Mouse (Mus musculus): ENCODE measurements around the gene Itgb4. TPM values are rescaled to one million over a fixed set of nuclear protein-coding genes. Genes with fewer than 3 reads are reported as not detected.

Itgb4 gene
- polyA plus RNA-seq, 1 experiment from 2014 or later, result 0.34 TPM

DNA sequence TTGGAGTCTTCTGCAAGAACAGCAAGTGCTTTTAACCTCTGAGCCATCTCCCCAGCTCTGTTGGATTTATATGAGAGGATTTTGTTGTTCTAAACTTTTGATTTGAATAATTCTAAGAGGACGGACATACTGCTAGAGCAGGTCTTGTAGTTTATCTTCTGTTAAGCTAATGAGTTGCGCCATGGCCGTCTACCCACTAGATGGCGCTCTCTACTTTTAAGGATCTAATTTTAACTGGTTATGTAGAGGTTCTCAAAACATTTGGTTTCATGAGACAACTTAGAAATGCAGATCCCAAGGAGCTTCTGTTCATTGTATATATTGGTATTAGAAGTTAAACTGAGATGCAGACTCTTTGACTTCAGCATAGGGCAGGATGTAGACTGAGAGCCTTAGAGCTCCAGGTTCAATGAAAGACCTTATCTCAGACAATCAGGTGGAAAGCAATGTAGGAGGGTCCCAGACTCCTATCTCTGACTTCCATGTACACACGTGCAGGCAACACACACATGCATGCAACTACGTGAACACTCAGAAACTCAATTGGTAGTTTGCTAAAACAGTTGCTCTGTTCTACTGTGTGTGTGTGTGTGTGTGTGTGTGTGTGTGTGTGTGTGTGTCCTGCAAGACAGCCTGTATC lies 34.7 kb upstream of the Itgb4 start:
- H3K4me2 ChIP-seq (ENCODE audit: low read depth, low read length), result no peak overlapping the region
- ATAC-seq (peak; percentile 61; the same call in 1 of the 2 replicates), DNase-seq (peak; percentile 66)
- peaks cover under 1% of the 10 kb centered on the region for H3K4me1 ChIP-seq (ENCODE audit: insufficient read depth)
- H3K9me3 ChIP-seq (ENCODE audit: low read length), result no peaks in the 10 kb centered on the region
- peak; percentile 86 for TF ChIP-seq CTCF (IDR thresholded peaks at IDR 0.05; ENCODE audit: low read depth)
- no peak for TF ChIP-seq EP300 (IDR thresholded peaks at IDR 0.05; ENCODE audit: low read depth)
- H3K4me3 ChIP-seq (ENCODE audit: low read depth, low read length), result no peak overlapping the region
- H3K27ac ChIP-seq (ENCODE audit: low read depth), result no peak overlapping the region
- H3K9ac ChIP-seq (replicated peaks), result no peak overlapping the region
- H3K27me3 ChIP-seq (ENCODE audit: insufficient read depth, low read length), result no peaks in the 10 kb centered on the region
- 22% methylated on average over 6 of the region's 6 CpGs for WGBS (ENCODE audit: insufficient replicate concordance)
- H3K36me3 ChIP-seq (replicated peaks; ENCODE audit: insufficient read depth, low read length), result peaks cover 46% of the 10 kb centered on the region

DNA sequence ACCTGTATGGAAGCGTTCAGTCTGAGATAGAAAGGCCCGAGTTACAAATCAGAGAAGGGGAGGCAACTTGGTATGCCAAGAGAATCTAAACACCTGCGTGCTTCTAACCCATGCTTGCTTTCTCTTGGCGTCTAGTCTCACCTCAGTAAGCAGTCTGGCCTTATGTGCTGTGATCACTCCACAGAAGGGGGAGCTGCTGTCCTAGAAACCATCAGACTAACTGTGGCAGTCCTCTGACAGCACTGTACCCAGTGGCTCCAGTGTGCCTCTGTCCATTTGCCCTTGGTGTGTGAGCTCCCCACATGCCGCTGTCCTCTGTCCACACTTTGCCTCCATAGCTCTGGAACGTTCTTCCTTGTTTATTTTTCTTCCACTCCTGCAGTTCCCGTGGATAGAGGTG lies 32.5 kb upstream of the Itgb4 start:
- no peak overlapping the region for H3K4me3 ChIP-seq (ENCODE audit: low read depth, low read length)
- WGBS (ENCODE audit: insufficient replicate concordance), result 85% methylated on average over 7 of the region's 7 CpGs
- no peak for ATAC-seq

DNA sequence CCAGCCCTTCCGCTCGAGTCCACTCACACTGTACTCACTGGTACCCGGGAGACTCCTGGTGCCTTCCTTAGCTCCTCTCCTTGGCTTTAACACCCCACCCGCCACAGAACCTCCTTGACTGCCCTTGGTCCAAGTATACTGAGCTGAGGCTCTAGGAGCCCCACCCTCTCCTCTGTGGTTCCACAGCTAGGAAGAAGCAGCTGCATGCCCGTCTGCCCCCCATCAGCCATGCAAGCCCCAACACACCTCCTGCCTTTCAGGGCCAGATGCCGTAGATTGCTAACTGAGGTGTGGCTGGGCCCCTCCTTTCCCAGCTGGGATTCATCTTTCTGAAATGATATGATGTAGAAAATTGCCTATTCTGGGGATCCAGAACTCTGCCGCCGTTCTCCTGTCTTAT lies 29.3 kb upstream of the Itgb4 start:
- no peak overlapping the region for H3K9ac ChIP-seq (replicated peaks)
- H3K27ac ChIP-seq (ENCODE audit: low read depth), result no peak overlapping the region
- H3K27me3 ChIP-seq (ENCODE audit: insufficient read depth, low read length), result no peaks in the 10 kb centered on the region
- ATAC-seq (no peak), DNase-seq (no peak)
- no peak overlapping the region for H3K4me3 ChIP-seq (ENCODE audit: low read depth, low read length)
- no peaks in the 10 kb centered on the region for H3K4me1 ChIP-seq (ENCODE audit: insufficient read depth)
- no peak overlapping the region for H3K4me2 ChIP-seq (ENCODE audit: low read depth, low read length)
- H3K9me3 ChIP-seq (ENCODE audit: low read length), result no peaks in the 10 kb centered on the region
- 87% methylated on average over 8 of the region's 8 CpGs for WGBS (ENCODE audit: insufficient replicate concordance)
- no peak for TF ChIP-seq CTCF (IDR thresholded peaks at IDR 0.05; ENCODE audit: low read depth)
- TF ChIP-seq EP300 (IDR thresholded peaks at IDR 0.05; ENCODE audit: low read depth), result no peak
- H3K36me3 ChIP-seq (replicated peaks; ENCODE audit: insufficient read depth, low read length), result peaks cover 40% of the 10 kb centered on the region

More for the DNA sequence above, 32.5 kb upstream of the Itgb4 start:
- no peak for DNase-seq
- no peaks in the 10 kb centered on the region for H3K9me3 ChIP-seq (ENCODE audit: low read length)
- H3K4me1 ChIP-seq (ENCODE audit: insufficient read depth), result no peaks in the 10 kb centered on the region
- TF ChIP-seq EP300 (IDR thresholded peaks at IDR 0.05; ENCODE audit: low read depth) (no peak), CTCF (IDR thresholded peaks at IDR 0.05; ENCODE audit: low read depth) (peak; percentile 12; the same call in 1 of the 2 replicates)
- no peaks in the 10 kb centered on the region for H3K27me3 ChIP-seq (ENCODE audit: insufficient read depth, low read length)
- no peak overlapping the region for H3K4me2 ChIP-seq (ENCODE audit: low read depth, low read length)
- peaks cover 45% of the 10 kb centered on the region for H3K36me3 ChIP-seq (replicated peaks; ENCODE audit: insufficient read depth, low read length)
- no peak overlapping the region for H3K27ac ChIP-seq (ENCODE audit: low read depth)
- H3K9ac ChIP-seq (replicated peaks), result no peak overlapping the region

DNA sequence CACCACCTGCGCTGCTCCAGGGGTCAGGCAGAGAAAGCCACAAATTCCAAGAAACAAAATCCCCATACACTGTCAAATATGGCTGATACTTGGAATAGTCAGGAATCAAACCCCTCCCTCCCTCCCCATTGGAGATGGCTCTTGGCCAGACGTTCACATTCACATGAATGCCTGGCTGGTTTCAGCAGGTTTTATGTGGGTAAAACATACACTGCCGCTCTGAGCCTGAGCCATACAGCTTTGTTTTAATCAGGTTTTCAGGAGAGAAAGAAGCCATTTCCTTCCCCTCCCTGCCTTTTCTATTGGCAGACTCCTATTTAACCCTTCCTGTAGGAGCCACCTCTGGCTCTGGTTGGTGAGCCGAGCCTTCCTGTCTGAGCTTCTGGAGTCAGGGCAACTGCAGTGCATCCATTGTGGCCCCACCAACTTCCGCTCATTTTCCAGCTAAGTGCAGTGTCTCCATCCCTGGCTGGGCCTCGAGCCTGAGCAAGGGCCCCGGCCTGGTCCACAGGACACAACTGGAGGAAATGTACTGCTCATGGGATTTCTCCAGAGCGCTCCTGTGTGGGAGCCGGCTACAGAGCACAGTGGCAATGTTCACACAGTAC lies 28.2 kb upstream of the Itgb4 start:
- Histone ChIP-seq H3K36me3 (replicated peaks; ENCODE audit: insufficient read depth, low read length) (peaks cover 46% of the 10 kb centered on the region), H3K4me2 (ENCODE audit: low read depth, low read length) (no peak overlapping the region)
- ATAC-seq, result no peak

DNA sequence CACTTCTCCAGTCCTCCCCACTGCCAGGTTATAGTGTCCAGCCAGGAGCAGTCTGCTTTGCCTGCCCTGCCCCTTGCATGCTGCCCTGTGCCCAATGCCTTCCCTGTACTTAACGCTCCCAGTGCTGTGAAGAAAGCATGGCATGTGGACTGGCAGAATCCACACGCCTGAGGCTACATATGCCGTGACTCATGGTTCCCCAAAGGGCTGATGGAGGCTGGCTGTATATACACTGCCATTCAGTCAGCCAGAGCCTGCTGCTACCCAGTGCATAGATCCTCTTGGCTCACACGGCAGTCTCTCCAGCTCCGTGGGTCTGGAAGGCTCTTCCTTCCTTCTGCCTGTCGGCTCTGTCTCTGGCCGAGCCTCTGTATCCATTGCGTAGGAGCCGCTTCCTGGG lies 26.2 kb upstream of the Itgb4 start:
- no peak for ATAC-seq
- Histone ChIP-seq H3K4me2 (ENCODE audit: low read depth, low read length) (no peak overlapping the region), H3K9me3 (ENCODE audit: low read length) (no peaks in the 10 kb centered on the region), H3K27ac (ENCODE audit: low read depth) (no peak overlapping the region), H3K27me3 (ENCODE audit: insufficient read depth, low read length) (no peaks in the 10 kb centered on the region), H3K4me1 (ENCODE audit: insufficient read depth) (no peaks in the 10 kb centered on the region), H3K9ac (replicated peaks) (no peak overlapping the region), H3K4me3 (ENCODE audit: low read depth, low read length) (no peak overlapping the region), H3K36me3 (replicated peaks; ENCODE audit: insufficient read depth, low read length) (peaks cover 53% of the 10 kb centered on the region)
- TF ChIP-seq EP300 (IDR thresholded peaks at IDR 0.05; ENCODE audit: low read depth) (no peak), CTCF (IDR thresholded peaks at IDR 0.05; ENCODE audit: low read depth) (no peak)
- WGBS (ENCODE audit: insufficient replicate concordance), result 91% methylated on average over 9 of the region's 9 CpGs
- no peak for DNase-seq

More for the DNA sequence above, 28.2 kb upstream of the Itgb4 start:
- Histone ChIP-seq H3K27me3 (ENCODE audit: insufficient read depth, low read length) (no peaks in the 10 kb centered on the region), H3K9me3 (ENCODE audit: low read length) (no peaks in the 10 kb centered on the region), H3K4me3 (ENCODE audit: low read depth, low read length) (no peak overlapping the region), H3K9ac (replicated peaks) (no peak overlapping the region), H3K27ac (ENCODE audit: low read depth) (no peak overlapping the region), H3K4me1 (ENCODE audit: insufficient read depth) (no peaks in the 10 kb centered on the region)
- TF ChIP-seq EP300 (IDR thresholded peaks at IDR 0.05; ENCODE audit: low read depth) (no peak), CTCF (IDR thresholded peaks at IDR 0.05; ENCODE audit: low read depth) (no peak)
- 82% methylated on average over 9 of the region's 9 CpGs for WGBS (ENCODE audit: insufficient replicate concordance)
- no peak for DNase-seq

DNA sequence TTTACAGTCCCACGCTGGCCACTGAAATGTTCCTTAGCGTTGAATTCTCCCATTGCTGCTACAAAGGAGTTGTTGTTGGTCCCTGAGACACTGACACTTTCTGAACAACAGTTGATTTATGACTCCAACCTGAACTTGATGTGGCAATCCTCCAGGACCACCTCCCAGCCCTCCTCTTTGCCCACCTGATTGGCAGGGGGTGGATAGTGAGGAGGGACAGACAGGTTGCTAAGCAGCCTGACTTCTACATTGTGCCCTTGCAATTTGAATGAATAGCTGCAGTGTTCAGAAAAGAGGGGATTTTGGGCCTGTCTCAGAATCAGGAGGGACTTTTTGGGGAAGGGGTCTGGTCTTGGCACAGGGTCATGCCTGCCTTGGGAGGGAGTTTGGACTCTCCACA lies 23.8 kb upstream of the Itgb4 start:
- no peak for ATAC-seq
- no peak overlapping the region for H3K9ac ChIP-seq (replicated peaks)
- H3K4me2 ChIP-seq (ENCODE audit: low read depth, low read length), result no peak overlapping the region
- no peak for TF ChIP-seq EP300 (IDR thresholded peaks at IDR 0.05; ENCODE audit: low read depth)
- TF ChIP-seq CTCF (IDR thresholded peaks at IDR 0.05; ENCODE audit: low read depth), result no peak
- H3K36me3 ChIP-seq (replicated peaks; ENCODE audit: insufficient read depth, low read length), result peaks cover 56% of the 10 kb centered on the region
- WGBS (ENCODE audit: insufficient replicate concordance), result 95% methylated on average over 2 of the region's 2 CpGs
- DNase-seq, result no peak
- H3K4me1 ChIP-seq (ENCODE audit: insufficient read depth), result no peaks in the 10 kb centered on the region
- no peak overlapping the region for H3K4me3 ChIP-seq (ENCODE audit: low read depth, low read length)
- H3K27ac ChIP-seq (ENCODE audit: low read depth), result no peak overlapping the region
- H3K9me3 ChIP-seq (ENCODE audit: low read length), result no peaks in the 10 kb centered on the region
- no peaks in the 10 kb centered on the region for H3K27me3 ChIP-seq (ENCODE audit: insufficient read depth, low read length)
